Mouse (Mus musculus) ES-Bruce4 (cell line): ENCODE data around the gene Gm813.

ENCODE experiments used
- CTCF ChIP-seq: IDR thresholded peaks from one replicate; pipeline ENCODE4 v1.8.1; 2011; ENCODE audit warnings: low read depth, low read length
- POLR2A ChIP-seq: IDR thresholded peaks from one replicate; pipeline ENCODE4 v1.8.1; 2011; ENCODE audit warnings: low read length; ENCODE audit not compliant: insufficient read depth

GRCm38 (mm10) chr16:58570694-58571264, 46.0 kb downstream of the Gm813 start:
- TF ChIP-seq POLR2A (no peak), CTCF (no peak)
